Mouse (Mus musculus): ENCODE measurements around the gene Usp29. TPM values are rescaled to one million over a fixed set of nuclear protein-coding genes. Genes with fewer than 3 reads are reported as not detected.

Gene Usp29
- polyA plus RNA-seq, 1 experiment from 2014 or later = 6.8 TPM

DNA sequence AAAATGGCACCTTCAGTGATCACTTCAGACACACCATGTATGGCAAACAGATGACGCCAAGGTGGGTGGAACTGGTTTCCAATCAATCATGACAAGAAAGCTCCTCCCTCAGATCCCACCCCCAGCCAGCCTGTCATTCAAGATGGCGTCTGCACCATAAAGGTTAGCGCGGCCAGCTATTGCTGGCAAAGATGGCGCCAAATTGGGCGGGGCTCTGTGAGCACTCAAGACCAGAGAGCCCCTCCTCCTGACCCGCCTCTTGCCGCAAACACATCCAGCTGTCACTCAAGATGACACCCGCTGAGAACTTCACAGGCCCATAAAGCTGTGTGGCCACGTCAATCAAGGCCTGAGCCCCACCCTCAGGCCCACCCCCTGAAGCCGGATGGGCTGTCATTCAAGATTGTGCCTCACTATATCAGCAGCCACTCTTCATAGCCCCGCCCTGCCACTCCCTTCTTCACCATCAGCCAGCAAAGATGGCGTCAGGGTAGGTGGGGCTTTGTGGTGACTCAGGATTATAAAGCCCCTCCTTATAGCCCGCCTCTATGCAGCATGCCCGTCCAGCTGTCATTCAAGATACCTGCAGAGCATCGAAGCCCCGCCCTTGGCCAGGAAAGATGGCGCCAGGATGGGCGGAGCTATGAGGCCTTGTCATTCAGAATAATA lies 2.0 kb upstream of the Usp29 start:
- no peaks in the 10 kb centered on the region for H3K4me1 ChIP-seq (replicated peaks; ENCODE audit: control insufficient read depth, insufficient read depth, low read length)
- H3K9me3 ChIP-seq (ENCODE audit: control insufficient read depth, low read length) = peaks cover 43% of the 10 kb centered on the region
- DNase-seq (ENCODE audit: low spot score) (peak; percentile 87), ATAC-seq (replicated peaks; ENCODE audit: low FRiP score, low TSS enrichment, low read depth) (peak; percentile 79)
- peak overlapping the region; percentile 56 for H3K4me3 ChIP-seq (ENCODE audit: low read depth, low read length)
- H3K27ac ChIP-seq (ENCODE audit: low read depth) = peak overlapping the region; percentile 91
- H3K27me3 ChIP-seq (replicated peaks; ENCODE audit: control insufficient read depth, insufficient read depth, low read length) = no peaks in the 10 kb centered on the region
- no peak overlapping the region for H3K9ac ChIP-seq (ENCODE audit: low read length)
- H3K4me2 ChIP-seq (ENCODE audit: low read length) = peak overlapping the region; percentile 44
- 50% methylated on average over 19 of the region's 19 CpGs for WGBS
- H3K36me3 ChIP-seq (ENCODE audit: control insufficient read depth, insufficient read depth, low read length) = peaks cover 31% of the 10 kb centered on the region

DNA sequence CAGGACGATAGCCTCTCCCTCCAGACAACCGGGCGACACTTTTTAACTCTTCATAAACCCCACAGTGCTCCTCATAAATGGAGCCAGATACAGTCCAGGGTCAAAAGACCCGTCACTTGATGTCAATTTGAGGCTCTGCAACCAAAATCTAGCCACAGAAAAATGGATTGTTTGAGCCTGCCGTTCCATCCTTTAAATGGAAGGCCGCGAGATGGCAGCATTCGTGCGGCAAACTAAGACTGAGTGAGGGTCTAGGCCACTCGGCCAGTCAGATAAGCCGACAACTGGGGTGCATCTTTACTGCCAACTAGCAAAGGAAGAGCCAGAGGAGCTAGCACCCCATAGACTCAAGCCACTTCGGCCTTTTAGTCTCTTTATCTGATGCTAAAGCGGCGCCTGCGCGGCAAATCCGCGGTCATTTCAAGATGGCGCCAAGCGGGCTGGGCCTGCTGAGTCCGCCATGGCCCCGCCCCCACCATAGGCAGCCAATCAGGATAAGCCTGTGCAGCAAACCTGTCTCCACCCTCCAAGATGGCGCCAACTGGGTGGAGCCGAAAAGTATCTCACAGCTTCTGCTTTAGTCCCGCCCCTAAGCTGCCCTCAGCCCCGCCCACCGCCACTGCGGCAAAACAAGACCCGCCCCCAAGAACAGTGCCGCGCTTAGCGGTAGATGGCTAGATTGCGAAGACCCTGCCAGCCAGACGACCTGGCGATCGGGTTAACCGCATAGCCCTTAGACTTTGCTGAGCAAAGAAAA lies 1.1 kb upstream of the Usp29 start:
- 47% methylated on average over 37 of the region's 37 CpGs for WGBS

DNA sequence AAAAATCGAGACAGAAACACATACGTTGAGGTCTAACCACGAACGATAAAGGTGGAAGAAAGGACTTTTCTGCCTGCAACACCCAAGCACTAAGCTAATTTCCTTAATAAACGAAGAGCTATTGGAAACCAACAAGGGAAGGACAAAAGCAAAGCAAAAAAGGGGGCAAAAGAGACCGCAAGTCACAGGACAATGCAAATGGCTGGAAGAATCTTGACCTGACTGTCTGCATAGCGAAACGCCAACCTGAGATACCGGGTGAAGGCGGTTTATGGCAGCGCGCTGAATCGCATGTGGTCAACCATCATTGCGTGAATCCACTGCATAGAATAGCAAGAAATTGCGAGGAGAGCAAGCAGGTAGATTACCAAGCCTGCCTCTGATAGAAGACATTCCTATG lies 423 bp downstream of the Usp29 start:
- no peak for ATAC-seq (replicated peaks; ENCODE audit: low FRiP score, low TSS enrichment, low read depth)
- Histone ChIP-seq H3K4me2 (ENCODE audit: low read length) (peak overlapping the region; percentile 49), H3K36me3 (ENCODE audit: control insufficient read depth, insufficient read depth, low read length) (0 out of 2 replicates have a peak, but pooled peaks cover 7% of the 10 kb centered on the region), H3K27ac (ENCODE audit: low read depth) (peak overlapping the region; percentile 82), H3K27me3 (replicated peaks; ENCODE audit: control insufficient read depth, insufficient read depth, low read length) (no peaks in the 10 kb centered on the region), H3K9me3 (ENCODE audit: control insufficient read depth, low read length) (peaks cover 41% of the 10 kb centered on the region), H3K4me1 (replicated peaks; ENCODE audit: control insufficient read depth, insufficient read depth, low read length) (no peaks in the 10 kb centered on the region), H3K9ac (ENCODE audit: low read length) (peak overlapping the region; percentile 51), H3K4me3 (ENCODE audit: low read depth, low read length) (peak overlapping the region; percentile 56)
- DNase-seq (ENCODE audit: low spot score) = peak; percentile 62
- 48% methylated on average over 15 of the region's 15 CpGs for WGBS

More for the DNA sequence above, 1.1 kb upstream of the Usp29 start:
- H3K4me2 ChIP-seq (ENCODE audit: low read length) = peak overlapping the region; percentile 49
- peak overlapping the region; percentile 61 for H3K9ac ChIP-seq (ENCODE audit: low read length)
- H3K4me3 ChIP-seq (ENCODE audit: low read depth, low read length) = peak overlapping the region; percentile 56
- H3K4me1 ChIP-seq (replicated peaks; ENCODE audit: control insufficient read depth, insufficient read depth, low read length) = no peaks in the 10 kb centered on the region
- H3K36me3 ChIP-seq (ENCODE audit: control insufficient read depth, insufficient read depth, low read length) = peaks cover 23% of the 10 kb centered on the region
- H3K27ac ChIP-seq (ENCODE audit: low read depth) = peak overlapping the region; percentile 91
- H3K9me3 ChIP-seq (ENCODE audit: control insufficient read depth, low read length) = peaks cover 43% of the 10 kb centered on the region
- DNase-seq (ENCODE audit: low spot score) (peak; percentile 92), ATAC-seq (replicated peaks; ENCODE audit: low FRiP score, low TSS enrichment, low read depth) (peak; percentile 61)
- H3K27me3 ChIP-seq (replicated peaks; ENCODE audit: control insufficient read depth, insufficient read depth, low read length) = no peaks in the 10 kb centered on the region

DNA sequence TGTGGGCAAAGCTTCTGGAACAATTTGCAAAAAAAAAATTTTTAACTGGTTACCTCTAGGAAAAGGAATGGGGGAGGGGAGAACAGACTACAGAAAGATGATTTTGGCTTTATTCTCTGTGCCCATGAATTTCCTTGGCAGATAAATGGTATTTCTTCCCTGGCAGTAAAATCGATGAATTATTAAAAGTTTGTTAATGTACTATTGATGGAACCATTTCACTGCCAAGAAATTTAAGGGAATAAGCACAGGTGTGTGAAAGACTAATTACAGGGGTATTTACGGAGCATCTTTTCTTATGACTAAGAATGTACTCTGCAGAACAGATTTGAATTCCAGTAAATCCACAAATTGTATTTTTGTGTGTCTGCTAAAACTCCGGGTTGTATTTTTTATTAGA lies 995 bp downstream of the Usp29 start:
- no peak for DNase-seq (ENCODE audit: low spot score)

DNA sequence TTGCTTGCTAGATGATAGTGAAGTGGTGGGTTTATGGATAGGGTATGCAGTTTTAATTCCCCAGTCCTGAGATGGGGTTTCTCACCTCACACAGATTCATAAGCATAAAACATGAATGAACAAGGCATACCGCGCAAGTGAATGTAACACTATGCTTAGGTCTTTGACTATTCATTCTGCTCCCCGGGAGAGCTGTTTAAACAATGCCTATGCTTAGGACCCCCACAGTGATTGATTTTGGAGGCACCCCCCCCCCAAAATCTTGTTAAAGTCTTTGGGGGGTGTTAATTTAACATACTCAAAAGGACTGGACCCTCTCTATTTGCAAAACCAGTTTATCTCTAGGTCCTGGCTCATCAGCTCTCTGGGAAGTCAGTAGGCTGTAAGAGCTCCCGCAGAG lies 1.6 kb downstream of the Usp29 start:
- peak overlapping the region; percentile 49 for H3K4me2 ChIP-seq (ENCODE audit: low read length)
- H3K27ac ChIP-seq (ENCODE audit: low read depth) = no peak overlapping the region
- peak; percentile 54 for DNase-seq (ENCODE audit: low spot score)
- H3K4me1 ChIP-seq (replicated peaks; ENCODE audit: control insufficient read depth, insufficient read depth, low read length) = no peaks in the 10 kb centered on the region
- H3K4me3 ChIP-seq (ENCODE audit: low read depth, low read length) = peak overlapping the region; percentile 56
- WGBS = 50% methylated on average over 4 of the region's 4 CpGs
- no peaks in the 10 kb centered on the region for H3K36me3 ChIP-seq (ENCODE audit: control insufficient read depth, insufficient read depth, low read length)
- no peaks in the 10 kb centered on the region for H3K27me3 ChIP-seq (replicated peaks; ENCODE audit: control insufficient read depth, insufficient read depth, low read length)
- H3K9me3 ChIP-seq (ENCODE audit: control insufficient read depth, low read length) = peaks cover 41% of the 10 kb centered on the region
- no peak for ATAC-seq (replicated peaks; ENCODE audit: low FRiP score, low TSS enrichment, low read depth)
- H3K9ac ChIP-seq (ENCODE audit: low read length) = peak overlapping the region; percentile 51

More for the DNA sequence above, 995 bp downstream of the Usp29 start:
- Histone ChIP-seq H3K4me1 (replicated peaks; ENCODE audit: control insufficient read depth, insufficient read depth, low read length) (no peaks in the 10 kb centered on the region), H3K27ac (ENCODE audit: low read depth) (no peak overlapping the region; the same call in 1 of the 2 replicates), H3K4me2 (ENCODE audit: low read length) (peak overlapping the region; percentile 49), H3K9me3 (ENCODE audit: control insufficient read depth, low read length) (peaks cover 41% of the 10 kb centered on the region), H3K36me3 (ENCODE audit: control insufficient read depth, insufficient read depth, low read length) (0 out of 2 replicates have a peak, but pooled peaks cover 2% of the 10 kb centered on the region), H3K27me3 (replicated peaks; ENCODE audit: control insufficient read depth, insufficient read depth, low read length) (no peaks in the 10 kb centered on the region), H3K9ac (ENCODE audit: low read length) (peak overlapping the region; percentile 51), H3K4me3 (ENCODE audit: low read depth, low read length) (peak overlapping the region; percentile 56)
- 54% methylated on average over 3 of the region's 3 CpGs for WGBS
- ATAC-seq (replicated peaks; ENCODE audit: low FRiP score, low TSS enrichment, low read depth) = no peak

DNA sequence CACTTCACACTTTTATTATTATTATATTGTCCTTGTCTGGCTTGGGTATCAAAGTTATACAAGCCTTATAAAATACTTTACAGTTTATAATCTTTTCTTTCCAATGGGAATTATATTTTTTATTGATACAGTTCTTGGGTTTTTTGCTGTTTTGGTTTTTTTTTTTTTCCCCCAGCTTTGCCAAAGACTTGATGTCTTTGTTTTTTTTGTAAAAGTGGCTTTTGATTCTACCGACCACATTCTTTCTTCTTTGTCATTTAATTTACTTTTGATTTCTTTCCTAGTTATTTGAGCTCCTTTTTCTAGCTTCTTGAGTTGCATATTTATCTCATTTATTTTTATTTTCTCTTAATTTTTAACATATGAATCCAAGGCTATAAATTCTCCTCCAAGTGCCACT lies 5.7 kb downstream of the Usp29 start:
- H3K9ac ChIP-seq (ENCODE audit: low read length) = no peak overlapping the region
- H3K4me3 ChIP-seq (ENCODE audit: low read depth, low read length) = no peak overlapping the region
- no peak overlapping the region for H3K27ac ChIP-seq (ENCODE audit: low read depth)
- H3K9me3 ChIP-seq (ENCODE audit: control insufficient read depth, low read length) = peaks cover 4% of the 10 kb centered on the region; the same call in 1 of the 2 replicates
- DNase-seq (ENCODE audit: low spot score) (no peak), ATAC-seq (replicated peaks; ENCODE audit: low FRiP score, low TSS enrichment, low read depth) (no peak)
- no peaks in the 10 kb centered on the region for H3K4me1 ChIP-seq (replicated peaks; ENCODE audit: control insufficient read depth, insufficient read depth, low read length)
- 68% methylated on average over 1 of the region's 1 CpGs for WGBS
- H3K27me3 ChIP-seq (replicated peaks; ENCODE audit: control insufficient read depth, insufficient read depth, low read length) = no peaks in the 10 kb centered on the region
- no peak overlapping the region for H3K4me2 ChIP-seq (ENCODE audit: low read length)
- H3K36me3 ChIP-seq (ENCODE audit: control insufficient read depth, insufficient read depth, low read length) = no peaks in the 10 kb centered on the region

DNA sequence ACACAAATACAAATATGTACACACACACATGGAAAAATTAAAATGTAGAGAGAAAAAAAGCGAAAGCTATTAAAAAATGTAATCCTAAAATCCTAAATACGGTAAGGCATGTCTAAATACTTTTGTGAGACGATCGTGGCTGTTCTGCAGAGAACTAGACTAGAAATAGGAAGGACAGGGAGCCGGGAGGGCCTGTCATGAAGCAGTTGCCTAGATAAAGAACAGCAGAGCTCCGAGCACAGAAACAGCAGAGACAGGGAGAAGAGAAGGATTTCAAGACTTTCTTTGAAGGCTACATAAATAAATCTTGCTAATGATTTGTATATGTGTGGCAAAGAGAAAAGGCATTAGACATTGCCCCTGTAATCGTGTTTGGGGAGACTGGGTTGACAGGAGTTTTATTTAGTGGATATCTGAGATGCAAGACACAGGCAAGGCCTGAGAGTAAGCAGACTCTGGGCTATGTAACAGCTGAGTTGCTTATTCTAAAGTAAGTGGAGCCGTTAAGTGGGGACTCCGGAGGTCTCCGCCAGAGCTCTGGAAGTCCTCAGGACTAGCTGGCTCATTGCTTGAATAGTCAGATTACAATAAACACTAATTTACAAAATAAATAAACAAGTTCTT lies 14.0 kb downstream of the Usp29 start:
- Histone ChIP-seq H3K27ac (ENCODE audit: low read depth) (peak overlapping the region; percentile 54), H3K4me1 (replicated peaks; ENCODE audit: control insufficient read depth, insufficient read depth, low read length) (peaks cover 19% of the 10 kb centered on the region), H3K9ac (ENCODE audit: low read length) (no peak overlapping the region), H3K4me2 (ENCODE audit: low read length) (no peak overlapping the region; the same call in 1 of the 2 replicates), H3K36me3 (ENCODE audit: control insufficient read depth, insufficient read depth, low read length) (no peaks in the 10 kb centered on the region), H3K27me3 (replicated peaks; ENCODE audit: control insufficient read depth, insufficient read depth, low read length) (no peaks in the 10 kb centered on the region), H3K4me3 (ENCODE audit: low read depth, low read length) (no peak overlapping the region), H3K9me3 (ENCODE audit: control insufficient read depth, low read length) (no peaks in the 10 kb centered on the region)
- ATAC-seq (replicated peaks; ENCODE audit: low FRiP score, low TSS enrichment, low read depth) = peak; percentile 90
- 25% methylated on average over 10 of the region's 10 CpGs for WGBS
- DNase-seq (ENCODE audit: low spot score) = no peak

DNA sequence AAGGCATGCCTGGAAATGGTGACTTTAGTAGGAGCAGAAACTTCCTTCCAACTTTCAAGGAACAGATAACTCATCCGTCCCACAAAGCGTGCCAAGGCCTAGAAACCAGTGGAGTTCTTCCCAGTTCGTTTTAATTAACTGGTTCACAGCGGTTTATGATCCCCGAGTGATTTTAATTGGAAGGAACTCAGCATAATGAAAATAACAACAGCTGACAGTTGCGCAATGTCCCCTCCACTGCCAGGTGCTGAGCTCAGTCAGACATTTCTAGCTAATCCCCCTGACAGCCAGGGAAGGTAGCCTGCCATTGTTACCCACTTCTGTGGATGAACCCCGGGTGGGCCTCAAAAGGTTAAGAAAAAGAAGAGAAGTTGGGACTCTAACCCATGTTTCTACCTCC lies 18.8 kb downstream of the Usp29 start:
- H3K4me3 ChIP-seq (ENCODE audit: low read depth, low read length) = no peak overlapping the region
- H3K27me3 ChIP-seq (replicated peaks; ENCODE audit: control insufficient read depth, insufficient read depth, low read length) = no peaks in the 10 kb centered on the region
- 82% methylated on average over 7 of the region's 7 CpGs for WGBS
- no peak overlapping the region for H3K9ac ChIP-seq (ENCODE audit: low read length)
- peaks cover 18% of the 10 kb centered on the region for H3K4me1 ChIP-seq (replicated peaks; ENCODE audit: control insufficient read depth, insufficient read depth, low read length)
- no peak overlapping the region for H3K27ac ChIP-seq (ENCODE audit: low read depth)
- DNase-seq (ENCODE audit: low spot score) = no peak
- H3K9me3 ChIP-seq (ENCODE audit: control insufficient read depth, low read length) = no peaks in the 10 kb centered on the region
- no peak for ATAC-seq (replicated peaks; ENCODE audit: low FRiP score, low TSS enrichment, low read depth)
- H3K36me3 ChIP-seq (ENCODE audit: control insufficient read depth, insufficient read depth, low read length) = no peaks in the 10 kb centered on the region
- no peak overlapping the region for H3K4me2 ChIP-seq (ENCODE audit: low read length)
